Comparison of ENCODE assay signal across 8 mouse cellular contexts in the genomic region with DNA sequence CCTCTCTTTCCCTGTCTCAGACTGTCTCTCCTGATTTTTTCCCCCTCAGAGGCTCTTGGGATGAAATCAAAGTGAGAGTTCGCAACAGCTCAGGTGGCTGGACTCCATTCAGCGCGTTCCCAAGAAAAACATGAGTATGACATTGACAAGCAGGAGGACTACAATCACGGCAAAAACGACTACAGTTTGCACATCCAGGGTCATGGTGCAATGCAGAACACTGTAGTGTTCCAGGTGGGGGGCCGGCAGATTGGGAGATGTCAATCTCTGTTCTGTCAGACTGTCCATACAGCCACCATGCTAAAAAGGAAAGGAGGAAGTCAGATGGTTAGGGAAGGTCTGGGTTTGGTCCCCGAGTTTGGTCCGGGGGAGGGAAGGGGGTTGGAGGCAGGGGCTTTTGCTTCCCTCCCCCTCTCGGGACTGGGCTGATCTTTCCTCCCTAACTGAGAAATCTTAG. TPM values are rescaled to one million over a fixed set of nuclear protein-coding genes. Genes with fewer than 3 reads are reported as not detected.
DNase-seq lines count a peak whose midpoint lies in the region; ATAC-seq and TF ChIP-seq lines count a peak whose summit lies in the region.

No protein-coding gene starts in this region.

- H3K27ac ChIP-seq in testis, adult 2 months (ENCODE audit: control insufficient read depth, insufficient read depth, low read depth, low read length): no peak overlapping the region
- H3K27ac ChIP-seq in bone marrow, adult 2 months (ENCODE audit: control insufficient read depth, insufficient read depth, low read depth, low read length, poor library complexity): no peak overlapping the region
- H3K27ac ChIP-seq in forebrain, embryonic 12.5 days: peak overlapping the region; percentile 89
- peak overlapping the region; percentile 87 for H3K27ac ChIP-seq in hindbrain, embryonic 15.5 days (replicated peaks)
- peak overlapping the region; percentile 30; the same call in 1 of the 2 replicates for H3K27ac ChIP-seq in liver, embryonic 16.5 days (ENCODE audit: low read length)
- peak overlapping the region; percentile 41 for H3K27ac ChIP-seq in small intestine, adult 2 months (ENCODE audit: insufficient read depth, low read depth, low read length)

- H3K27me3 ChIP-seq in testis, adult 2 months (ENCODE audit: control insufficient read depth, insufficient read depth, low read length): no peaks in the 10 kb centered on the region
- no peaks in the 10 kb centered on the region for H3K27me3 ChIP-seq in forebrain, embryonic 12.5 days
- H3K27me3 ChIP-seq in hindbrain, embryonic 15.5 days: no peaks in the 10 kb centered on the region
- no peaks in the 10 kb centered on the region for H3K27me3 ChIP-seq in liver, embryonic 16.5 days (ENCODE audit: control insufficient read depth, insufficient read depth, low read depth, low read length)
- no peaks in the 10 kb centered on the region for H3K27me3 ChIP-seq in small intestine, adult 2 months (ENCODE audit: control insufficient read depth, insufficient read depth, low read length)

- H3K9ac ChIP-seq in forebrain, embryonic 12.5 days: peak overlapping the region; percentile 55
- peak overlapping the region; percentile 57 for H3K9ac ChIP-seq in hindbrain, embryonic 15.5 days
- H3K9ac ChIP-seq in liver, embryonic 16.5 days (ENCODE audit: low read depth, low read length): peak overlapping the region; percentile 10

- H3K36me3 ChIP-seq in testis, adult 2 months (ENCODE audit: control insufficient read depth, insufficient read depth, low read length): no peaks in the 10 kb centered on the region
- no peaks in the 10 kb centered on the region for H3K36me3 ChIP-seq in forebrain, embryonic 12.5 days (replicated peaks)
- H3K36me3 ChIP-seq in hindbrain, embryonic 15.5 days: no peaks in the 10 kb centered on the region
- no peaks in the 10 kb centered on the region for H3K36me3 ChIP-seq in liver, embryonic 16.5 days (ENCODE audit: control insufficient read depth, insufficient read depth)
- no peaks in the 10 kb centered on the region for H3K36me3 ChIP-seq in small intestine, adult 2 months (ENCODE audit: control insufficient read depth, insufficient read depth, low read length)

- WGBS in bone marrow, adult 2 months: 21% methylated on average over 9 of the region's 9 CpGs
- 25% methylated on average over 9 of the region's 9 CpGs for WGBS in forebrain, embryonic 12.5 days
- 25% methylated on average over 9 of the region's 9 CpGs for WGBS in hindbrain, embryonic 15.5 days
- WGBS in liver, embryonic 16.5 days (ENCODE audit: insufficient replicate concordance): 25% methylated on average over 9 of the region's 9 CpGs
- WGBS in small intestine, adult 2 months: 13% methylated on average over 9 of the region's 9 CpGs

- no peak for DNase-seq in testis, postnatal 14 days (ENCODE audit: low spot score)
- DNase-seq in urinary bladder, adult 2 months (ENCODE audit: low spot score): no peak

- TF ChIP-seq POLR2A in testis, adult 2 months (IDR thresholded peaks at IDR 0.05; ENCODE audit: control insufficient read depth, low read depth, low read length): no peak
- TF ChIP-seq POLR2A in bone marrow, adult 2 months (IDR thresholded peaks at IDR 0.05; ENCODE audit: borderline replicate concordance, control insufficient read depth, low read depth, low read length): no peak
- no peak for TF ChIP-seq POLR2A in small intestine, adult 2 months (IDR thresholded peaks at IDR 0.05; ENCODE audit: low read depth, low read length)

- 0 out of 2 replicates have a peak, but pooled peaks cover 2% of the 10 kb centered on the region for H3K4me1 ChIP-seq in testis, adult 2 months (ENCODE audit: control insufficient read depth, insufficient read depth, low read length)
- H3K4me1 ChIP-seq in bone marrow, adult 2 months (ENCODE audit: control insufficient read depth, insufficient read depth, low read length): no peaks in the 10 kb centered on the region
- peaks cover 18% of the 10 kb centered on the region for H3K4me1 ChIP-seq in forebrain, embryonic 12.5 days
- peaks cover 10% of the 10 kb centered on the region; the same call in 1 of the 2 replicates for H3K4me1 ChIP-seq in hindbrain, embryonic 15.5 days (replicated peaks)
- H3K4me1 ChIP-seq in liver, embryonic 16.5 days (ENCODE audit: control insufficient read depth, low read depth, low read length): no peaks in the 10 kb centered on the region
- no peaks in the 10 kb centered on the region for H3K4me1 ChIP-seq in small intestine, adult 2 months (ENCODE audit: control insufficient read depth, insufficient read depth, insufficient read length, low read length)

- H3K4me3 ChIP-seq in testis, adult 2 months (ENCODE audit: control insufficient read depth, low read depth, low read length): peak overlapping the region; percentile 68
- peak overlapping the region; percentile 58 for H3K4me3 ChIP-seq in bone marrow, adult 2 months (replicated peaks; ENCODE audit: control insufficient read depth, low read depth, low read length)
- H3K4me3 ChIP-seq in forebrain, embryonic 12.5 days (replicated peaks): peak overlapping the region; percentile 43
- H3K4me3 ChIP-seq in hindbrain, embryonic 15.5 days: peak overlapping the region; percentile 45
- peak overlapping the region; percentile 56 for H3K4me3 ChIP-seq in liver, embryonic 16.5 days (ENCODE audit: low read depth, low read length)
- H3K4me3 ChIP-seq in small intestine, adult 2 months (ENCODE audit: low read depth, low read length): peak overlapping the region; percentile 68

- peak overlapping the region; percentile 62 for H3K4me2 ChIP-seq in forebrain, embryonic 12.5 days
- peak overlapping the region; percentile 61 for H3K4me2 ChIP-seq in hindbrain, embryonic 15.5 days
- H3K4me2 ChIP-seq in liver, embryonic 16.5 days (ENCODE audit: low read depth, low read length): peak overlapping the region; percentile 54

- peak; percentile 54 for ATAC-seq in forebrain, embryonic 12.5 days (ENCODE audit: low FRiP score)
- peak; percentile 46 for ATAC-seq in hindbrain, embryonic 15.5 days (ENCODE audit: low FRiP score, low read depth)
- ATAC-seq in liver, embryonic 16.5 days (ENCODE audit: low read depth): no peak

- no peak for TF ChIP-seq CTCF in testis, adult 2 months (IDR thresholded peaks at IDR 0.05; ENCODE audit: control insufficient read depth, insufficient read depth, insufficient replicate concordance, low read depth, low read length)
- TF ChIP-seq CTCF in bone marrow, adult 2 months (IDR thresholded peaks at IDR 0.05; ENCODE audit: control insufficient read depth, insufficient read depth, low read length): no peak
- TF ChIP-seq CTCF in small intestine, adult 2 months (IDR thresholded peaks at IDR 0.05; ENCODE audit: extremely low read depth, insufficient read length, insufficient replicate concordance, low read depth, low read length): no peak

- H3K9me3 ChIP-seq in forebrain, embryonic 12.5 days: no peaks in the 10 kb centered on the region
- H3K9me3 ChIP-seq in hindbrain, embryonic 15.5 days: no peaks in the 10 kb centered on the region
- no peaks in the 10 kb centered on the region for H3K9me3 ChIP-seq in liver, embryonic 16.5 days (replicated peaks; ENCODE audit: control insufficient read depth, low read length)

RNA-seq across cellular contexts. Expression of gene Arhgef9, which starts 31.0 kb away (rescaled TPM):
- polyA plus RNA-seq in testis, adult 2 months (2012; rRNA removed): 0.32 and 1.0 TPM in 2 replicates
- 8.8 TPM in 1 of 2 replicates, not detected in the other for polyA plus RNA-seq in bone marrow, adult 2 months (2011; ENCODE audit: insufficient read depth, insufficient read length, low replicate concordance, missing spikeins)
- 24.2 and 24.9 TPM in 2 replicates for polyA plus RNA-seq in forebrain, embryonic 12.5 days (2016; fragmentation: Nextera tagmentation; extraction: Ambion mirVana)
- 44.9 and 45.7 TPM in 2 replicates for polyA plus RNA-seq in hindbrain, embryonic 15.5 days (2015; fragmentation: Nextera tagmentation; extraction: Ambion mirVana)
- polyA plus RNA-seq in liver, embryonic 16.5 days (2015; fragmentation: Nextera tagmentation; extraction: Ambion mirVana): 1.2 and 1.8 TPM in 2 replicates
- 0.33 and 0.71 TPM in 2 replicates for polyA plus RNA-seq in small intestine, adult 2 months (2012; rRNA removed)
- polyA plus RNA-seq in urinary bladder, adult 2 months (2012; rRNA removed): 21.7 and 29.0 TPM in 2 replicates

Comparison
In these comparisons a context has a peak if more than half of its experiments do, and no peak if none do; other contexts are left out.
1. H3K27ac ChIP-seq: peak in forebrain, embryonic 12.5 days (single experiment), hindbrain, embryonic 15.5 days (single experiment), liver, embryonic 16.5 days (single experiment) and small intestine, adult 2 months (single experiment); none in testis, adult 2 months (single experiment) and bone marrow, adult 2 months (single experiment).
2. Peak in every context shown above with its lines, with median percentiles within 50 percentile points of each other: H3K4me3 ChIP-seq, H3K4me2 ChIP-seq and H3K9ac ChIP-seq.